Mouse (Mus musculus) frontal cortex, postnatal 14 days (tissue): ENCODE measurements around the gene Myoc.

Experiments used
- DNase-seq, 2 experiments: peaks; one replicate each; pipeline ENCODE4 v3.0.0; 2022; ENCODE audit warnings: low spot score in 2 of 2

The Myoc gene

DNA sequence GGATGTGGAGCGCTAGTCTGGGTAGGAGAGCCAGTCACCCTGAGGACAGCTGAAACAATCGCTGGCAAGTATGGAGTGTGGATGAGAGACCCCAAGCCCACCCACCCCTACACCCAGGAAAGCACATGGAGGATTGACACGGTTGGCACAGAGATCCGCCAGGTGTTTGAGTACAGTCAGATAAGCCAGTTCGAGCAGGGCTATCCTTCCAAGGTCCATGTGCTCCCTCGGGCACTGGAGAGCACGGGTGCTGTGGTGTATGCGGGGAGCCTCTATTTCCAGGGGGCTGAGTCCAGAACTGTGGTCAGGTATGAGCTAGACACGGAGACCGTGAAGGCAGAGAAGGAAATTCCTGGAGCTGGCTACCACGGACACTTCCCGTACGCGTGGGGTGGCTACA lies 9.5 kb downstream of the Myoc start:
- no peak for DNase-seq

GRCm38 (mm10) chr1:162658119-162658518 lies 19.2 kb downstream of the Myoc start, which contains the start of gene Myocos:
Gene Myocos, minus strand, starts transcription at chr1:162658219.
- DNase-seq: no peak

DNA sequence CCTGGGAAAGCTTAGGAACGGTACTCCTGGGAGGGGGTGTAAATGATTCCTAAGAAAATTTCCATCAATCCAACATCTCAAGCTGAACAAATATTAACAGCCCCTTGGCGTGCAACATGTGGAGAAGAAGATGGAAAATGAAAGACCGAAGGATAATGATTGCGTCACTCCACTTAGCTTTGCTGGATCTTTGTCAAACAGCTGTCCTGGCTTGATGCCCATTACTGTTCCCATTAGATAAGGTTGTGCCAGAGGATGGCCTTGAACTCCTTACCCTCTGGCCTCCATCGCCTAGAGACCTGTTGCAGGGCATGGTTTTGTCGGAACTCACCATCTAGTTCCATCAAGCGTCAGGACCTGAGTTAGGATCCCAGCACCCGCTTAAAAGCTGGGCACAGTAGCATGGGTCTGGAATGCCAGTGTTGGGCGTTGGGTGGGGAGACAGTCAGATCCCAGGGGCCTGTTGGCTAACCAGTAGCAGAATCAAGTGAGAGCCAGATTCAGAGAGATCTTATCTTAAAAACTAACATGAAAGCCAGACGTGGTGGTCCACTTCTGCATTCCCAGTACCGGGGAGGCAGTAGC lies 21.4 kb downstream of the Myoc start:
- DNase-seq: no peak

DNA sequence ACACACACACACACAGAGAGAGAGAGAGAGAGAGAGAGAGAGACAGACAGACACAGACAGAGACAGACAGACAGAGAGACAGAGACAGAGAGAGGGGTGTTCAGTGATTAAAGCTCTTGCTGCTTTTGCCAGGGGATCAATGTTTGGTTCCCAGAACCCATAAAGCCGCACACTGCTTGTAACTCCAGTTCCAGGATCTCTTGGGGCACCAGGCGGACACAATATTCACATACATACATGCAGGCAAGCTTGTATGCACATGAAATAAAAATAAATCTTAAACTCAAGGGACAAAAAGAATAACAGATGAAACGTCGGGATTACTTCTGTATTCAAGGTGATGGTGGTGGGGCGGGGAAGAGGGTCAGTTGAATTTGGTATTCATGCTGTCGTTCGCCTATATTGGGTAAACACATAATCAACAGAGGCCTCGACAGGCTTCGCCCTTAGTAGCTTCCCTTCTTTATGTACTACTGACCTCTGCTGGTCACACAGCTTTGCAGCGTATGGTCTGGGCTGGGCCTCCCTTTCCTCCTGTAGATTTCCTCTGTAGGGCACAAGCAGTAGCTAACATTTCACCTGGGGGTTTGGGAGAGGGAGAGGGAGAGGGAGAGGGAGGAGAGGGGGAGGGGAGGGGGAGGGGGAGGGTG lies 26.0 kb downstream of the Myoc start:
- DNase-seq: peak; percentile 42 to 66

- no peak for DNase-seq
Observed at GRCm38 (mm10) chr1:162665486-162666174, 26.7 kb downstream of the Myoc start.

GRCm38 (mm10) chr1:162693721-162694120 lies 54.8 kb downstream of the Myoc start:
- no peak for DNase-seq

DNA sequence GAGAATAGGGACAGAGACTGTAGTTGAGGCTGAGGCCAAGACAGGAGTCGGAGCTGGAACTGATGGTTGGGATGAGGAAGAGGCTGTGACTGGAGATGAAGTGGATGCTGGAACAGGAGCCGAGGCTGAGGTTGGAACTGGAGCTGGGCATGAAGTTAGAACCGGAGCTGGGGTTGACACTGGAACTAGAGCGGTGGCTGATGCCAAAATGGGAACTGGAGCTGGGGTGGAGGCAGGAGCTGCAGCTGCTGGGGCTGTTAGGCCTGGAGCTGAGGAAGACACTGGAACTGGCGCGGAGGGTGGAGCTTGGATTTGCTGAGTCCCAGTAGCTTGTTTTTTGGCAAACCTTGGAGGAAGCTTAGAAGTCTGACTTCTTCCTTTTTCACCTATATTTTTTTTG lies 58.9 kb downstream of the Myoc start:
- DNase-seq: no peak
